Mouse (Mus musculus) adrenal gland, postnatal 14 days (tissue): ENCODE data around the gene Nos1ap. TPM values are rescaled to one million over a fixed set of nuclear protein-coding genes. Genes with fewer than 3 reads are reported as not detected.

Experiments used
- DNase-seq: peaks from one replicate; pipeline ENCODE4 v3.0.0; 2021; ENCODE audit warnings: mixed read lengths
- long read RNA-seq, 2 experiments: library from polyadenylated mRNA; stranded (forward); transcript quantifications; one replicate each; pipeline ENCODE4 v2.0.0; 2021
- total RNA-seq: library from RNA; stranded (reverse); gene quantifications from 2 replicates; pipeline ENCODE4 v1.2.3, GENCODE M21; 2021

Nos1ap gene
- total RNA-seq, result 16.4 and 20.0 TPM in 2 replicates
- long read RNA-seq, experiment 1, partial matches to known transcripts, result 0 of 28 reads
- long read RNA-seq, experiment 1, other reads (novel, unspliced or antisense), result 27 of 28 reads
- long read RNA-seq, experiment 2, partial matches to known transcripts, result 1 of 21 reads
- long read RNA-seq, experiment 2, other reads (novel, unspliced or antisense), result 19 of 21 reads

GRCm38 (mm10) chr1:170589219-170590040, at the start of gene Nos1ap:
Gene Nos1ap, minus strand, starts transcription at chr1:170589861.
- peak; percentile 92 for DNase-seq

- no peak for DNase-seq
These were observed 49.3 kb upstream of the Nos1ap start for GRCm38 (mm10) chr1:170638941-170639340.

- no peak for DNase-seq
These were observed 43.2 kb upstream of the Nos1ap start for GRCm38 (mm10) chr1:170632856-170633255.

GRCm38 (mm10) chr1:170632385-170632784, 42.7 kb upstream of the Nos1ap start:
- DNase-seq, result peak; percentile 89

- DNase-seq, result no peak
These were observed 41.9 kb upstream of the Nos1ap start for GRCm38 (mm10) chr1:170631571-170631970.

- no peak for DNase-seq
These were observed 40.8 kb upstream of the Nos1ap start for GRCm38 (mm10) chr1:170630489-170630888.

- DNase-seq, result no peak
These were observed 33.8 kb upstream of the Nos1ap start for GRCm38 (mm10) chr1:170623432-170623831.

GRCm38 (mm10) chr1:170622934-170623333, 33.3 kb upstream of the Nos1ap start:
- peak; percentile 53 for DNase-seq

- DNase-seq, result no peak
These were observed 30.2 kb upstream of the Nos1ap start for GRCm38 (mm10) chr1:170619686-170620374.

GRCm38 (mm10) chr1:170612968-170613872, 23.6 kb upstream of the Nos1ap start:
- DNase-seq, result peak; percentile 81

- no peak for DNase-seq
These were observed 22.0 kb upstream of the Nos1ap start for GRCm38 (mm10) chr1:170611631-170612030.

GRCm38 (mm10) chr1:170610695-170611094, 21.0 kb upstream of the Nos1ap start:
- no peak for DNase-seq

GRCm38 (mm10) chr1:170610289-170610688, 20.6 kb upstream of the Nos1ap start:
- no peak for DNase-seq

GRCm38 (mm10) chr1:170609872-170610271, 20.2 kb upstream of the Nos1ap start:
- DNase-seq, result no peak

GRCm38 (mm10) chr1:170608461-170609071, 18.9 kb upstream of the Nos1ap start:
- DNase-seq, result no peak

GRCm38 (mm10) chr1:170607231-170607917, 17.7 kb upstream of the Nos1ap start:
- no peak for DNase-seq

- DNase-seq, result no peak
These were observed 15.8 kb upstream of the Nos1ap start for GRCm38 (mm10) chr1:170605228-170606001.

GRCm38 (mm10) chr1:170594575-170594974, 4.9 kb upstream of the Nos1ap start:
- DNase-seq, result no peak

- no peak for DNase-seq
These were observed 870 bp upstream of the Nos1ap start for GRCm38 (mm10) chr1:170590531-170590930.

- no peak for DNase-seq
These were observed 340 bp upstream of the Nos1ap start for GRCm38 (mm10) chr1:170590041-170590360.
